Mouse (Mus musculus) frontal cortex, adult (tissue): Measurements from ENCODE around the gene Krt7.

ENCODE experiments used
- ATAC-seq: cut with Nextera tagmentation; 2 replicates; pipeline ENCODE4 v1.9.2; 2017; ENCODE audit warnings: mild to moderate bottlenecking, moderate library complexity, mixed read lengths; ENCODE audit not compliant: low TSS enrichment

The Krt7 gene

GRCm38 (mm10) chr15:101436611-101437010 lies 25.8 kb downstream of the Krt7 start:
- ATAC-seq = no peak

- ATAC-seq = no peak
Measured at GRCm38 (mm10) chr15:101438555-101438954, 27.7 kb downstream of the Krt7 start, which contains the start of gene Krt87. Gene Krt87 (minus strand): TSS chr15:101438804.

GRCm38 (mm10) chr15:101440837-101441236 lies 30.0 kb downstream of the Krt7 start:
- ATAC-seq = peak; percentile 74

GRCm38 (mm10) chr15:101446572-101446971 lies 35.7 kb downstream of the Krt7 start:
- ATAC-seq = no peak

- ATAC-seq = no peak
Measured at GRCm38 (mm10) chr15:101447444-101447843, 36.6 kb downstream of the Krt7 start, which contains the start of gene Krt88. Gene Krt88 (plus strand): TSS chr15:101447744.

- peak; percentile 77 for ATAC-seq
Measured at GRCm38 (mm10) chr15:101453093-101453736, 42.4 kb downstream of the Krt7 start.

- ATAC-seq = no peak
Measured at GRCm38 (mm10) chr15:101454774-101455173, 43.9 kb downstream of the Krt7 start.

GRCm38 (mm10) chr15:101455292-101455691 lies 44.4 kb downstream of the Krt7 start:
- no peak for ATAC-seq

GRCm38 (mm10) chr15:101455891-101456290 lies 45.0 kb downstream of the Krt7 start:
- ATAC-seq = no peak

GRCm38 (mm10) chr15:101458361-101458930 lies 47.6 kb downstream of the Krt7 start:
- ATAC-seq = no peak

- ATAC-seq = no peak
Measured at GRCm38 (mm10) chr15:101459283-101459682, 48.4 kb downstream of the Krt7 start.

- ATAC-seq = no peak
Measured at GRCm38 (mm10) chr15:101463651-101464050, 52.8 kb downstream of the Krt7 start, which contains the start of gene Krt81. Gene Krt81 (minus strand): TSS chr15:101463751.

GRCm38 (mm10) chr15:101469093-101469492 lies 58.2 kb downstream of the Krt7 start:
- no peak for ATAC-seq

GRCm38 (mm10) chr15:101472952-101473528 lies 62.2 kb downstream of the Krt7 start, which contains the start of gene Krt86:
Gene Krt86 (plus strand): TSS chr15:101473478.
- ATAC-seq = no peak

GRCm38 (mm10) chr15:101479007-101479665 lies 68.3 kb downstream of the Krt7 start:
- ATAC-seq = peak; percentile 62

GRCm38 (mm10) chr15:101479666-101480060 lies 68.8 kb downstream of the Krt7 start:
- ATAC-seq = no peak
